Mouse (Mus musculus): ENCODE measurements at regions not wholly inside any gene's neighbourhood (a gene's known extent, or its start where the extent isn't known, plus 50 kb on each side); places are given as distances from the start of the nearest gene placed in this dataset.

DNA sequence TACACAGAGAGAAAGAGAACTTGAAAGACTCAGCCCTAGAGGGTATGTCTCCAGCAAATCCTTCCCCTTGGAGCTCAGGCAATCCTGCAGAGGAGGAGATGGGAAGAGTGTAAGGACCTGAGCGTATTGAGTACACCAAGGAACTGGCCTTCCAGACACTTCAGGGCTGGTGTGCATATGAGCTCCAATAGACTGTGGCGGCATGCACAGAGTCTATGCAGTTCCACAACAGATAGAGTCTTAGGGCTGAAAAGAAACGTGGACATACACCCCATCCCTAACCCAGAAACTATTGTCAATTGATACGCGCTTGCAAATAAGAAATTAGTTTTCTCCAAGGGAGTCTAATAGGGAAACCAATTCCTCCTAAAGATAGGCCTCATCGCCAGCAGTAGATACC, 130.6 kb upstream of the Lpp start:
- in situ Hi-C loops (cut with MboI; ENCODE audit: unreplicated experiment in 2 of 2), result loop anchor here in 1 of 2 experiments (5.0 kb wide), 3 partner anchors 80 to 990 kb away; no protein-coding TSS in a partner anchor

DNA sequence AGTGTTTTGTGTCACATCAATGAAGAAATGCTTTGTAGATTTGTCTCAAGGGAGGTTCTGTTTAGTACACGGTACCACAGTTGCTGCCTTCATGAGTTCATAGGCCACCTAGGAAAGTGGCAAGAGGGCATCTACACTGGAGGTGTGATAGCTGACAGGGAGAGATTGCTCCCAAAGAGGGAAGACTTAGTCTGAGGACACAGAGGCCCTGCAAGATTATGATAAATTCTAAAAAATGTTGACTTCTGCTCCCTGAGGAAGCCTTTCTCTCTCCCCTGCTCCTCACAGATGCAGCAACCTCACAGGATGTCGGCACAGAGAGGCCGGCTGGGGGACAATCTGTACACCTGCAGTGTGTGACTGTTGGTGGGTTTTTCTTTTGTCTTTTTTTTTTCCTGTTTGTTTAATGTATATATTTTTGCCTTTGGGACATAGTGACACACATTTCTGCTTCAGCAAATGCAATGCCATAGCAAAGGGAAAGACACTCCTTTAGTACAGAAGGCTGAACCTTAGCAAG, 133.5 kb upstream of the Lpp start:
- in situ Hi-C loops (cut with MboI; ENCODE audit: unreplicated experiment in 2 of 2), result loop anchor here in 1 of 2 experiments (5.0 kb wide), 4 partner anchors 83 to 993 kb away; no protein-coding TSS in a partner anchor

DNA sequence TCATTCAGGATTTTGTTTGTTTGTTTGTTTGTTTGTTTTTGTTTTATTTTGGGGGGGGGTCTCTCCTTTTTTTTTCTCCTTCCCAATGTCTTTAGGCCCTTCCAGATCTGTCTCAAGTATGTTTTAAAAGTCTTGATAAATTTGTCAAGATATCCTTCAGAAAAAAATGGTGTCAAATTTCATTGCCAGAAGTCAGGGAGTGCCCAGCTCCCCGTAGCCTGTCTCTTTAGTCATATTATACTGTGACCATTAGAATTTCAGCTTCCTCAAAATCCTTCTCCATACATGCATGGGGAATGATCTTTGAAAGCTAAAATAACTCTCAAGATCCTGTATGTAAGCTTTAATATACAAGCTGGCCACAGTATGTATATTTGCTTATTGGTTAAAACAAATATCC, 134.3 kb upstream of the Lpp start:
- in situ Hi-C loops (cut with MboI; ENCODE audit: unreplicated experiment in 2 of 2), result loop anchor here in 1 of 2 experiments (5.0 kb wide), 1 partner anchor 92 kb away; no protein-coding TSS in a partner anchor

DNA sequence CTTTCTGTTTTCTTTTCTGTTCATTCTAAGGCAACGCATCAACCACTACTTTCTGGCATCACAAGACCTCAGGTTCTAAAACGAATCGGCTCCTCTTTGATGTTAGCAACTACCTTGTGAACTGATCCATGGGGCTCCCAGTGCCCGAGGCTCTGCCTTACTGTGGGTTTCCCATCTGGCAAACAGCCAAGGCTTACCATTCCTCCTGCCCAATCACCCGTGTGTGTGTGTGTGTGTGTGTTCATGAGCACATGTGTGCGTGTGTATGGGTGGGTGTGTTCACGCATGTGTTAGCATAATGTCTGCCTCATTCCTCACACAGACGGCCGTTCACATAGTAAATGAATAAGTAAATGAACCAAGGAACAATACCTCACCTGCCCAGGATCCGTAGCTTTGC, 138.3 kb upstream of the Lpp start:
- in situ Hi-C loops (cut with MboI; ENCODE audit: unreplicated experiment in 2 of 2), result loop anchor here in 1 of 2 experiments (5.0 kb wide), 1 partner anchor 88 kb away; no protein-coding TSS in a partner anchor

DNA sequence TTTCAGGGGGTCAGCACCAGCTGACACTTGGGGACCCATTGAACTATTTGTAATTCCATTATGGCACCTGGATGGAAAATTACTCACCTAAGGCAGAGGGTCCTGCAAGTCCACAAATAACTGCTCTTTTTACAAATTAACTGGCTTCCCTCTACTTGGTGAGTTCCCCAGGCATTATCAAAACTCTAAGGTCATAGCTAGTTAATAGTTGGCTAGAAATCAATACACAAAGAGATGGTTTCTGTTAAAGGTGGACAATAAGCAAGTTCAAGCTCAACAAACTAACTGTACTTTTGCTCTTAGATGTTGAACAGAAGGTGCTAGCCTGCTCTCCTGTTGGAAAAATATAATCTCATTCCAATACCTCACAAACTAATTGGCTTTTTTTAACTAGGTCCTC, 138.7 kb upstream of the Lpp start:
- in situ Hi-C loops (cut with MboI; ENCODE audit: unreplicated experiment in 2 of 2), result no loop called here

DNA sequence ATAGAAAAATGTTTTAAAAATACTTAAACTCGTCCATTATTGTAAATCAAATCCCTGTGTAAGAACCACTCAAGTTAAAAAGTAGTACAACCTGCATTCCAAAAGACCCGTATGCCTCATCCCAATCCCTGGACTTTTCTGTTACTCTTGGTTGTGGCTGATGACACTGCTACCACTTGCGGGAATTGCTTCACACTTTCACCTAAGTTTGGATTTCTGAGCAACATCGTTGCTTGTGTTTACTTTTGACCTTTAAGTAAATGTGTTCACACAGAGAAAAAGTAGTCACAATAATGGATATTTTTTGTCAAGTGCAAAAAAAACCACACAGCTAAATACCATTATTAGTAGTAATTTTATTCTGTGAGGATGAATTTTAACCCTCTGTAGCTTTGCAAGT, 139.2 kb upstream of the Lpp start:
- in situ Hi-C loops (cut with MboI; ENCODE audit: unreplicated experiment in 2 of 2), result no loop called here

DNA sequence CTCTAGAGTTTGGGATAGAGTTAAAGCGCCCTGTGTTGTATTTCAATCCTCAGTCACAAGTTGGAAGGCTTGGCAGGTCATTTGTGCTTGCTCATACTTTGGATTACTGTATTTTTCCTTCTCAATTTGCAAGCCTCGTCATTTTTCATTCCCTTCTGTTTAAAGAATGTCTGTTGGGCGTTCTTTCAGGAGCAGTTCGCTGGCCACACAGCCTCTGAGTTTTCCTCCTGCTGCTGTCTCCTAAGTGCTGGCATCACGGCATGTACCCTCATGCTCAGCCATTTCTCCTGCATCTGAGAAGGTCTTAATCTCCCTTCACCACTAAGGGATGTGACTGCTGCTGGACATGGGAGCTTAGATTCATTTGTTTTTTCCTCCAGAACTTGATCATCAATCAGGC, 146.0 kb upstream of the Lpp start:
- in situ Hi-C loops (cut with MboI; ENCODE audit: unreplicated experiment in 2 of 2), result no loop called here

DNA sequence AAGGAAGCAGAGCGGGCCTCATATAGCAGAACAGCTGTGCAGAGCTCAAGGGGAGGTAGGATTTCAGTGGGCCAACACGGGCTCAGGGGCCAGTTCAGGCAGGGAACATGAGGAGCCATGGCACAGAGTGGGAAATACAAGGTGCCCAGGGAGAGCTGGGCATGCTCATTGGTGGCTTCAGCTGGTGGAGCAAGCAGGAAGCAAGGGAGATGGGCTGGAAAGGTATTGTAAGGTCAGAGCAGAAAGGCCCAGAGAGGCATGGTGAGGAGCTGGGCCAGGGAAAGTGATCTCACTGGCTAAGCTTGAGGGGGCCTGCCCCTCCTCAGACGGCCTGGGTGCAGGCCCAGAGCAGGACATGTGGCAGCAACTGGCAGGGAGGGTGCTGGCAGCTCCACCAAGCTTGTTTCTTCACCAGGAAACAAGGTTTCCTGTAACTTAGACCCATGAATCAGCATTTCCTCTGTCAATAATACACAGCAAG, 155.2 kb upstream of the Lpp start:
- in situ Hi-C loops (cut with MboI; ENCODE audit: unreplicated experiment in 2 of 2), result no loop called here

DNA sequence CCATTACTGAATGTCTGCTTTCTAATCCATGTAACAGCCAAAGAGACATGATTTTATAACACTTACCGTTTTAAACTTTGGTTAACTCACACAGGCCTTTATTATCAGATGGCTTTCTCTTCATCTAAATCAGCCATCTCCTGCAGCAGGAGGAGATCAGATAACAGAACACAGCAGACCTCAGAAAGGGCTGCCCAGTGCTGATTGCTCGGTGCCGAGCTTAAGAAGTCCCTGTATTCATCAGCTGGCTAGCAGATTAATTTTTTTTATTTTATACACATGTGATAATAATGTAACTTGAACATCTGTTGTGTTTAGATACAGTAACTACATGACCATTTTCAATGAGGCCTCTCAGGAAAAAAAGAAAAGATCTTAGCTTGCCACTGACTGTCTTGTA, 155.9 kb upstream of the Lpp start:
- in situ Hi-C loops (cut with MboI; ENCODE audit: unreplicated experiment in 2 of 2), result no loop called here

DNA sequence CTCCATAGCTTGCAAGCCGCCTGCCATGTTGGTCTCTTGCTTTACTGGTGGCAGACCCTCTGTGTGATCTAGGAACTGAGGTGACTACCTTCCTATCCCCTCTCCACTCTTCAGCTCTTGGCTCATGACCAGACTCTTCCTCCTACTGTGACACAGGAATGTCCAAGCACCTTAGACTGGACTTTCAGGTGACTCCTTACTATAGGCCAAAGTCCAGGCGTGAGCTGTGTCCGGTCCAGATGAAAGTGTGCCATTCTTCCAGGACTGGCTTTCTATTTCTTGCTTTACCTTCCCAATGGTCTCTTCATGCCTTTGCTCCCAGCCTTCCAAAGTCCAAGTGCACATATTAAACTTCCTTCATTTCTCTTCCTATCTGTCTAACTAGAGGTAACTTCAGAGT, 156.3 kb upstream of the Lpp start:
- in situ Hi-C loops (cut with MboI; ENCODE audit: unreplicated experiment in 2 of 2), result no loop called here

DNA sequence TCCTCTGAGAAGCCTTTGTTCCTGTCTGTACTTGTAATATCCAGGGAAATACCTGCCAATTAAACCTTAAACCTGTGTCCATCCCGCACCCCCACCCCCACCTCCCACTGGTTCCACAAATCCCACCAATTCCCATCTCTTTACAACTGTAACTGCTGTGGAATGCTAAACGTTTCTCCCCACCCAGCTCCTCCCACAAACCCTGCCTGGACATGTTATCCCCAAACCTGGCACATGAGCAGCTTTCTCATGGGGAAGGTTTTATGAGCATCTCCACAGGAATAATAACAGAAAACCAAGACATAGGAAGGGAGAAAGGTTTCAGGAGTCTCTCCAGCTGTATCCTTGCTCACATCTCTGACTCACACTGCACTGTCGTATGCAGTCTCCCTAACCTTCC, 156.8 kb upstream of the Lpp start:
- in situ Hi-C loops (cut with MboI; ENCODE audit: unreplicated experiment in 2 of 2), result no loop called here

DNA sequence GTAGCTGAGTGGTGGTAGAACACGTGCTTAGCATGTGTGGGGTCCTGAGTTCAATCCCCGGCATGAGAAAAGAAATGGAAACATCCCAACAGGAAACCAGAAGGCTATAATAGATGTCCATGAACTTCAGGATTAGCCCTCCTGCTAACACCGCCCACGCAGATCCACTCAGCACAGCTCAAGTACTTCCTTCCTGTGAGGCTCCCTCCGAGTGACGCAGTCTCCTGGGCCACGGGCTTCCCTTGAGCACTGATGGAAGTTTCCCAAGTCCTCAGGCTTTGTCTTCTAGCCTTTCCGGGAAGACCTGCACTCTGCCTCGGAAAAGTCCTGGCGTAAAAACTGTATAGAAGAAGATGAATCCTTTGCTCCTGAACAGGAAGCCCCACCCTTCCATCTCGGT, 158.5 kb upstream of the Lpp start:
- in situ Hi-C loops (cut with MboI; ENCODE audit: unreplicated experiment in 2 of 2), result no loop called here

DNA sequence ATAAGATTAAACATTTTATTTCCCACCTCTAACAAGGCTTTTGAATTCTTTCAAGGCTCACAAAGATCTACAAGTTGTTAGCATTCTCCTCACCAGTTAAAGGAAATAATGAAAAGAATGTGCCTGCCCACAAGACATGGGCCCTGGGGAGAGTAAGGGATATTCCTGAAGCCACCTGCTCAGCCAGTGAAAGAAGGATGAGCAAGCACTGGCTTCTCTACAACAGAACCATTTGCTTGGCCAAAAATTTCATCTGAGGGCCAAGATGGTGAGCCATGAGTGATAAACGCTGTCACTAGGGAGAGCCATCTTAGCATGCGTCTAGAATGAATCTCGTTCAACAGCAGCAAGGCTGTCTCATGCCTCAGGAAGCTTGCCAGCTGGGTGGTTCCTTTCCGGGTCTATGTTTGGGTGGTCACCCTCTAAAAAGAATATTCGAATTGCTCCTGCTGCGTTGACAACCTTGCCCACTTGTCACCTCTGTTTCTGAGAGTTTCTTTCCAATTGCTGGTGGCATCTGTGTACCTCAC, 161.2 kb upstream of the Lpp start:
- in situ Hi-C loops (cut with MboI; ENCODE audit: unreplicated experiment in 2 of 2), result no loop called here

DNA sequence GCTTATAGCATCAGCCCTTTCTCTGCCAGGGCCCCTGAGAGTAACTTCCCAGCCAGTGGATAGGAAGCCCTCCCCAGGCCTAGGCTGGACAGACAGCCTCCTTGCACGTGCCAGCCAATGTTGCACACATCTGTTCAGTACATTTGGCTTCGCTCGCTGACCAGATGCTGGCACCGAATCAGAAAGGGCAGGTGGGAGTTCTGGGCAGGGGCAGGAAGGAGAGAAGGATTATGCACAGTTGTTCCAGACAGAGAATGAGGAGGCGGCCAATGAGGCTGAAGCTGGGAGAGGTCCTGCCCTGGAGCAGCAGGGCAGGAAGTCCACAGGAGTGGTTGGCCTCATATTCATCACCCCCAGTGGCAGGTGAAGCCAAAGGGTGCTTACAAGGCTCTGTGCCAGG, 161.8 kb upstream of the Lpp start:
- in situ Hi-C loops (cut with MboI; ENCODE audit: unreplicated experiment in 2 of 2), result no loop called here

DNA sequence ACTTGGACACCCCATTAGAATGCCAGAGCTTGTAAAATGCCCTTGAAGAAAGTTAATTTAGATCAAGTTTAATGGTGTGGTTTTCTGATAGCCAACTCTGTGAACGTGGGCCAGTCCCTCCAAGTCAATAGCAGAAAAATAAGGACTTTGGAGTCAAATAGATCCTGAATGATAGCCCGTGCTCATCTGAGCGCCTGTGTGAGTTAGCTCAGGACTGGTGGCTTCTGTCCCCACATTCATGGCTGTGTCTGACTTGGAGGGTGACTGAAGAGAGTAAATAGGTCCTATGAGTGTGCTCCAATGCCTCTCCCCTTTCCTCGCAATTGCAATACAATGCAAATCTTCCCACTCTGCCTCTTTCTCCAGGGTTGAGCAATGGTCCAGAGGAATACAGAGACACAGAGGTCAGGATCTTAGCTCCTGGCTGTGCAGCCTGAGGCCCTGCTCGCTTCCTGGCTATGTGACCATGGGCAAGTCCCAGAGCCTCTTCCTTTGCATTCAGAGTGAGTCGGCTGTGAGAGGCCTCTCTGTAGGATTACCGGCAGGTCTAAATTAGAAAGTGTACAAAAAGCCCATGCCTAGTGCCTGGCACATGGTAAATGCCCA, 164.2 kb upstream of the Lpp start:
- in situ Hi-C loops (cut with MboI; ENCODE audit: unreplicated experiment in 2 of 2), result no loop called here

DNA sequence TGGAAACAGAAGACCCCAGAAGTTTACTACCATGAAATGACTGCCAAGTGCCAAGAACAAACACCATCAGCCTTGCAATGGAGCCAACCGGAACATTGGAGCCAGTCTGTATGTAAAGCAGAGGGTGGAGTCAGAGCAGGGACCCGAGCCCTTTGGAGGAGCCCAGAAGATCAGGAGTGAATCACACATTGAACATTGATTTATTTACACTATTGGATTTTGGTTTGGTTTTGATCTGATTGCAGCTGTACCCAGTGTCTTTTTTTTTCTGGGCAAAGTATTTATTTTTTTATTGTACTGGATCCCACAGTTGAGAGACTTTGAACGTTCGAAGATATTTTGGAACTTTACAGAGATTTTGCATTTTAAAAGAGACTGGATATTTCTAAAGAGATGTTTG, 167.4 kb upstream of the Lpp start:
- in situ Hi-C loops (cut with MboI; ENCODE audit: unreplicated experiment in 2 of 2), result no loop called here

DNA sequence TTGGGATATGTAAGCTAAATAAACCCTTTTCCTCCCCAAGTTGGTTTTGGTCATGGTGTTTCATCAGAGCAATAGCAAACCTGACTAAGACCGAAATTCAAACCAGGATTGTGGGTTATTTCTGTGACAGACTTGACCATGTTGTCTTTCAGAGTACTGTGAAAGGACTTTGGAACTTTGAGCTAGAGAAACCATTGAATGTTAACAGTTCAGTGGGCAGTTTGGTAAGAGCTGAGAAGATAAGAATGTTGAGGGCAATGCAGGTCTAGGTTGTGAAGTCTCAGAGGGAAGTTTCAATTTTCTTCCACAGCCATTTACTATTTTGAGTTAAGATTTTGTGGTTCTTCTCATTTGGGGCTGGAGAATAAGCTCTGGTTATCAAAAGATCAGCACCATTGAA, 168.2 kb upstream of the Lpp start:
- in situ Hi-C loops (cut with MboI; ENCODE audit: unreplicated experiment in 2 of 2), result no loop called here

DNA sequence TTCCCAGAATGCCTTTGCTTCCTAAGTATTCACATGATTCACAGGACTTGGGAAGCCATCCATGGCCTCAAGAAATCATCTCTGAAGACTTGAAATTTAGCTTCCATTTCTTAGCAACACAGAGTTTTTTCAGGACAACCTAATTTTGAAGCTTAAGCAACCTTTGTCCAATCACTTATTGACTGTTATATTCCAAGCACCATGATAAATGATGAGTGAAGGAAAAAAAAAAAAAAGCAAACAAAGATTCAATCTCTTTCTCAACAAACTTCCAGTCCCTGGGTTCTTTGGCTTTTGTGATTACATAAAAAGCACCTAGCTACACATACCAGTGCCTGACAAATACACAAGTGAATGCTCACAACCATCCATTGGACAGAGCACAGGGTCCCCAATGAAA, 169.4 kb upstream of the Lpp start:
- in situ Hi-C loops (cut with MboI; ENCODE audit: unreplicated experiment in 2 of 2), result no loop called here

DNA sequence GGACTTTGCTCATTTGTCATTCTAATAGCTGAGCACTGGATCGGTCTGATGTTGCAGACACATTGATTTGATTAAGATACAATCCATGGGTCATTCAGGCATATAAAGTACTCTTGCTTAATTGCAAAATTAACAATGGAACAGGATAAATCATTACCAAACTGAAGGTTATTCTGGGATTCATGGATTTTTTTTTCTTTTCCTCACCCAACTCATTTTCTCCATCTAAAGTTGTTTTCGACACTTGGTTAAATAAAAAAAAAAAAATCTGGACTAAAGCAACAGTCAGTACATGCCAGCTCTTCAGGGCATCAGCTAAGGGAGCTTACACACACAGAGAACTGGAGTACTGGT, 169.8 kb upstream of the Lpp start:
- in situ Hi-C loops (cut with MboI; ENCODE audit: unreplicated experiment in 2 of 2), result no loop called here

DNA sequence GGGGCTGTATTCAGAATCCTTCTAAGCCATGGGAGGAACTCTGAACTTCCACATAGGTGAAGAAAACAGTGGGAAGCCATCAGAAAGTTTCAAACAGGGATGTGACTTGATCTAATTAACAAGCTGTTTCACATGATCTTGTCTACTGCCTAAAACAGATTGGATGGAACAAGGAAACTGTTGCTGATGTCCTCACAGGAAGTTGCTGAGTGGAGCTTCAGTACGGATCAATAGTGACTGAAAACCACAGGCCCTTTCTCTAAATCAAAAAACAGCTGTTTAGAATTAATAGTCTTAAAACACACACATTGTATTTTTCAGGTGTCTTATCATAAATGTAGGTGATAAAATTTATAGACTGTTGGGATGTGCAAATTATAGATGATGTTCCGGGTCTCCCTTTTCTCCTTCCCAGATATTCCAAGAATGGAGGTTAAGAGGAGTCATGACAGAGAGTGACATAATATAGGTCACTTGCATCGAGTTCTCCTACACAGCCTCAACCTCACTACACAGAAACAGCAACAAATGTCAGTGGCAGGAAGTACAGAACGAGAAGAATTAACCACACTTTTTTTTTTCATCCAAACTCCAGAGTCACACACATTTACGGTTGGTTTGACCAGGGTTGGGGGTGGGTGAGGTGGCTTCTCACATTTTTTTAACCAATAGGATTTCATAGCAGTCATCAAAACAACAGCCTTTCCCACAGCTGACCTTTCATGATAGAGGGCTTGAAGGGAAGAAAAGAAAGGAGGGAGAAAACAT, 170.4 kb upstream of the Lpp start:
- in situ Hi-C loops (cut with MboI; ENCODE audit: unreplicated experiment in 2 of 2), result no loop called here

DNA sequence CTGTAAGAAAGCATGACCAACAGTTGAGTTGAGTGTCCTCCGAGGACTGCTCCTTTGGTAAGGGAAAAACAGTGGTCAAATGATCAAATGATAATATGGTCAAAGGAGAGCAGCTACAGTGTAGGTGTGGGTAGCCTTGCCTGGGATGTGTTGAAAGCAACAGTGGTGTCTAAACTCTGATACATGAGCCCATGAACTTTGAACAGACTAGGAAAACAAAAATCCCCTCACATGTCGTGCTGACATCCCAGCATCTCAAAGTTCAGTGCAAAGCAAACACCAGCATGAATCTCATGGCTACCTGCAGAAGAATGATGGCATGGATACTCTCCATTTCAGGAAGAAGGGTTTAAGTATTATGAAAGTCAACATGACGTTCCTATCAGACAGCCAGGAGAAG, 171.3 kb upstream of the Lpp start:
- in situ Hi-C loops (cut with MboI; ENCODE audit: unreplicated experiment in 2 of 2), result no loop called here

DNA sequence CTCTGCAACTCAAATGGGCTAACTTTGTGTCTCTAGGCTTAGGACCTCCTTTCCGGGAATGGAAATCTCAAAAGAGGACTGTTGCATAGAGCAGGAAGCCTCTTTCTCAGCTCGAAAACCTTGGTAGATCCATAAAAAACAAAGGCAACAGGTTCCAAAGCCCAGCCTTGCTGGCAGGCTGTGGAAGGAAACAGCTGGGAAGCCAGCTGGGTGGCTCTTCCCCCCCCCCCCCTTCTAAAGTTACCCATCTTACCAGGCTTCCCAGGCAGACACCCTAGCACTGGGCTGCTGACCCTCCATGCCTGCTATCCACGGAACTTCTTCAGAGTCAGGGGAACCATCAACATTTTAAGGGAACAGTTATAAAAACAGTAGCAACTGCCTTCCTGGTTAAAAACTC, 172.7 kb upstream of the Lpp start:
- in situ Hi-C loops (cut with MboI; ENCODE audit: unreplicated experiment in 2 of 2), result no loop called here

All from v-Abl transformed pro-B cells (cell line).